Mouse (Mus musculus) layer of hippocampus, adult 9-10 months (tissue): ENCODE measurements around the gene Immp2l.
"Not testable (repeated sequence)": the region's sequence is repeated elsewhere in the genome, so short reads cannot be mapped to it uniquely, and the experiment has no call there.

ENCODE experiments used
- DNase-seq: peaks from one replicate; pipeline ENCODE4 v3.0.0; 2022; ENCODE audit warnings: low spot score

Gene Immp2l

DNA sequence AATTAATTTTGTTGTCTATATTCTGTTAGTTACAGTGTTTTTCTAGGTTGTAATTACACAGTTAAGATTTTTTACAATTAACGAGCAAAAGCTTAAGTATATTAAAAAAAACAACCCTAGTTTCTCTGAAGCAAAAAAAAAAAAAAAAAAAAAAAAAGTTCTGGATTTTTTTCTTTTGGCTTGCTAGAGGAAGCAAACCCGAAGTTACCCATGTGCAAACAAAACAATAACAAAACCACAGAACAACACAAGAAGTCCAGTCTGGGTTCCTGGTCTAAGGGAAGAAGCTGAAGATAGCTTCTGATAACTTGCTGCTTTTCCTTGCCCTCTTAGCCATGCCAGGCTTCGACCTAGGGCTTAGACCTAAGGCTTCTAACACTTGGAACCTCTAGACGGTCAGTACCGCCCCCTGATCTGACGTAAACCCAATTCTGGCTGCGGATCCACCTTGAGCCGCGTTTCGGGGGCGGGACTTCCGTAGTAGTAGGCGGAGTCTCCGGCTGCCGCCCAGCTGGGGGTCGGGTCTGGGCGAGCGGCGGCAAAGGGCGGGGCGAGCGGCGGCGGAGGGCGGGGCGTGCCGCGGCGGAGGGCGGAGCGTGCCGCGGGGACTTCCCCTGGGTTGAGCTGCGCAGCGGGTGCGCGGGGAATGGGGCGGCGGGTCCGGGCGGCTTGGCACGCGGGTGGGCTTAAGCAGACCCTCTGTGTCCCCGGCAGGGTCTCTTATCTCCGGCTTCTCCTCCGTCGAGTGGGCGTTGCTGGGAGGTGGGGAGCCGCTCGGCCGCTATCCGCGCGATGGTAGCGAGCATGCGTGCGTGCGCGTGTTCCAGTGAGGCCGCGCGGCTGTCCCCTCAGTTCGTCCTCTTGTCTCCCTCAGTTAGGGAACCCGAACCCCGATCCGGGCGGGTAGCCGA is at the start of gene Immp2l:
Gene Immp2l (plus strand): TSS at position 580 of the 911 bp plus-strand sequence.
- peak; percentile 79 for DNase-seq

DNA sequence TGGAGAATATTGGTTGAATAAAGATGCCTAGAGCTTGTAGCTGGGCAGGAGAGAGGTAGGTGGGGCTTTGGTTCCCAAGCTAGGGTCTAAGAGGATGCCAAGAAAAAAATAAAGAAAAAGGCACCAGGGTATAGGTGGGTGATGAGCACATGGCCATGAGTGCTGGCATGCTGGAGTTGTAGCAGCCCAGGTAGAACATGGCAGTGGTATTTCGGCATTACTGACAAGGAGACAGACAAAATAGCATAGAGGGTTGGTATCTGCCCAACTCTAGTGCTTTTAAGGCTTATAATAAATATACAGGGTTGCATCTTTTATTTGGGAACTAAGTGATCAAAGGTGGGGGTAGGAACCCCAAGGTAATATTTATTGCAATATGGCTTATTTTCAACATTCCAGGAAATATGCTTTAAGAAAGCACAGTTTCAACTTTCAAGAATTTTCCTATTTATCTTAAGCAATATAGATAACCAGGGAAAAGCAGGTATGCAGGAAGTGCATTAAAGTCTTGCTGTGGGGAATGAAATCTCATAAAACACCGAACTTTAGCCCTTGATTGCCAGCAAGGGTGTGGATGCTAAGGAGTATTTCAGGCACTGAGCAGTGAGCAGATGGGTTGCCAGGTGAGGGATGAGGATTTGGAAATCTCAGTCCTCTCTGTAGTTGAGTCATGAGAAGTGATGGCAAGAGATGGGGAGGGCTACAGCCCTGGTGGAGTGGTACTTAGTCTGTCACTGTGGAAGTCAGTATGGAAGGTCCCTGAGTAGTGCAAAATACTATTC is 45.0 kb upstream of the Immp2l start:
- DNase-seq = no peak

GRCm38 (mm10) chr12:40979716-40980115 is 44.2 kb upstream of the Immp2l start:
- no peak for DNase-seq

DNA sequence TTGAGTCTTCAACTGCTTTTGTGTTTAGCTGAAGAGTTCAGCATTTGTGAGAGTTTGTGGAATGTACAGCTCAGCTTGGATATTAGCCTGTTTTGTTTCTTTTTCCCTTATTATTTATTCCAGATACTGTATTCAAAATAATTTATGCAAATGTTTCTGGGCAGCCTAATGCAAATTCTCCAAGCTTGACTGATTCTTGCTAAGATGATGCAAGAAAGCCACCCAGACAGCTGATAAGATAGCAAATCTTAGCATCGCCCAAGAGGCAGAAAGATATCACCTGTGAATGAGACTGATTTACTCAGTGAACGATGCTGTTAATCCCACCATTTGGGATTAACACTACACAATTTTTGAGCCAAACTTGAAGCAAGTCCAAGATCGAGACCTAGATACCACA is 43.7 kb upstream of the Immp2l start:
- DNase-seq = no peak

DNA sequence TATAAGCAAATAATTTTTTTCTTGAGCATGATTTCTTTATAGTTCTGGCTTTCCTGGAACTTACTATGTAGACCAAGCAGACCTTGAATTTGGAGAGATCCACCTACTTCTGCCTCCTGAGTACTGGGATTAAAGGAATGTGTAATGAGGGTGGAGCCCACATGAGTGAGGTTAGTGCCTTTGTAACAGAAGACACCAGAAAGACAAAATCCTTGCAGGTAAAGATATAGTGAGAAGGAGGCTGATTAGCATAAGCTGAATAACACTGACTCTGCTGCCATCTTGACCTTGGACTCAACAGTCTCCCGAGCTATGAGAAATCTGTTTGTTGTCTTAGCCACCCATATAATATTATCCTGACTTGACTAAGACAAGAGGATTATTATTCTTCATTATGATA is 40.9 kb upstream of the Immp2l start:
- DNase-seq = no peak

DNA sequence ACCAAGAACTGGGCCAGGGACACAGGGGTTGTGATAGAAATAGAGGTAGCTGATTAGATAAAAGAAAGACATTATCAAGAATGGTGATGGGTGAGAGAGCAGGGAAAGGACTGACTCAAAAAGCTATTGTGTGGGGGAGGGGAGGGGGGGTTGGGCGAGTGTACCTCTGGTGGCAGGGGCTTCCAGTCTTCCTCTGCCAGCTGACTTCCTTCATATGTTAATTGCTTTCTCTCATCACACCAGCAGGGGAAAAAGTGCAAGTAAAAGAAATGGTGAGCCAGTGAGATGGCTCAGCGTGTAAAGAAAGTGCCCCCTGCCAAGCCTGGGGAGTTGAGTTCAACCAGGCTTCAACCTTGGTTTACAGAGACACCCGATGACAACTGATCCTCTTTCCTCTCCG is 39.2 kb upstream of the Immp2l start:
- DNase-seq = no peak

DNA sequence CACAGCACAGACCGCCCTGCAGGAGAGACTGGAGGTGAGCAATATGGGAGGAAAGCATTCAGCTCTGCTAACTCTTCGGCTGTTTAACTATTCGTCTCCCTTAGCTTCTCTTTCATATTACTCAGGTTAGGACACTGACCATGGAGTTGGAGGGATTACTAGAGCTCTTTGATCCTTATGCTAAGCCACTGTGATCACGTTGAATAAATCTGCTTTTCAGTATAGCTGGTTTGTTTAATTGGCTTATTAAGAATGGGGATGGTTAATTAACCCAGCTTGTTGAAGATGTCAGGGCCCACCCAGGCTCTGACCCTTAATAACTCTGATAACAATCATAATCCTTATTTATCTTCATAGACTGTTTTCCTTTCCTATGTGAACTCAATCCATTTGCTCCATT is 38.1 kb upstream of the Immp2l start:
- DNase-seq = no peak

DNA sequence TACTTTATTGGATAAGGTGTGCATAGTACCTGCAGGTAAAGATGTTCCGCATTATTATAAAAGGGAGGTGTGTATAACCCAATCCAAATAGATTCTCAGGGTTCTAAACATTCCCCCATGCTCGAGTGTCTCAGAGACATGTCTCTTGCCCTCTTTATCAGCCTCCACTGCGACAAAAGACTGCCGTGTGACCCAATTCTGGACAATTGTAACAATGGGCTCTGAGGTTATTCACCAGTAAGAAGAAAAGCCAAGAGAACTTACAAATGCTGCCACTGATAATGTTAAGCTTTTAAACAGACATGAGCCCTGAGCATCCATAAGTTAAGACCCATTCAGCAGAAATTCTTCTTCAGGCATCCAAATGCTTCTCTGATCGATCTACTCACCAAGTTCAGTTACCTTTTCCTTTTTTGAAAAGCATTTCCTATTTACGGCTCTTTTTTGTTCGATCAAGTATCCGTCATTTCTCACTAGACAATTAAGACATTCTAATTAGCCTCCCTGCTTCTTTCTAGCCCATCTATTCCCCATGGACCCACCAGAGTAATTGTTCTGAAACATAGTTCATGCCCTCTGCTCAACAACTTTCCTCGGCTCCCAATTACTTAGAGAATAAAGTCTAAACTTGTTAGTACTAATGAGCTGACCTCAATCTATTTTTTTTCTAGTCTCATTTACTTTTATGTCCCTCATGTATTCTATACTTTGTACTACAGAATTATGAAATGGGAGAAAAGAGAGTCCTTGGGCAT is 35.4 kb upstream of the Immp2l start:
- no peak for DNase-seq

GRCm38 (mm10) chr12:40991647-40992046 is 32.2 kb upstream of the Immp2l start:
- DNase-seq = no peak

- DNase-seq = not testable (repeated sequence)
These were observed 31.7 kb upstream of the Immp2l start for GRCm38 (mm10) chr12:40992237-40992636.

DNA sequence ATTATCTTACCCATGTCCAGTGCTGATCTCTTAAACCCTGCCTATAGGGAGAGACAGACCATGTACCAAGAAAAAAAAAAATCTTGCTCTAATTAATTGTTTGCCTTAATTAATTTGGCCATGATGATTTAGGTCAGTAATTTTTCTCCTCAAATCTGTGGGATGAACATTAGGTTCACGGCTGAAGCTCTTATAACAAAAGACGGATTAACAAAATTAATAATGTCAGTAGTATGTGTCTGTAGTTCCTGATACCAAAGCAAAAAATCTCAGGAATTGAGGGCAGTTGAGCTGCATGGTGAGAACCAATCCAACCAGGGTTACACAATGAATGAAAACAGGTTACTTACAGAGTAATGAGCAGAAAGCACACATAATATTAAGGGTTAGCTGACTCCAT is 29.0 kb upstream of the Immp2l start:
- DNase-seq = no peak

GRCm38 (mm10) chr12:40995618-40996370 is 28.1 kb upstream of the Immp2l start:
- no peak for DNase-seq

DNA sequence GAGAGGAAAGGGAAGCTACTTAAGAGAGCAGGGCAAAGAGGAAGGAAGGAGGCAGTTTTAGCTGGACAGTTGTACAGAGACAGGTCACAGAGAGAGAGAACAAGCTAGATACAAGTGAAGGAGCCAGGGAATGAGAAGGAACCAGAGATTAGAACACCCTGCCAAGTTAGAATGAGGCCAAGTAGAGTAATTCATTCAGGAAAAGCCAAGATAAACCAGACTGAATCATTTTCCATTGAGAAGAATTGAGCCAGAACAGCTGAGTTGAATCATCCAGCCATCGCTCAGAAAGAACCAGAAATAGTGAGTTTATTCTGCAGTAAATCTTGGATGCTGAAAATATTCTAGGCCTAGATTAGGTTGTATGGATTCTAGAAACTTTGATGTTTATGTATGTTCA is 1.4 kb upstream of the Immp2l start:
- no peak for DNase-seq

- DNase-seq = no peak
These were observed 622 bp downstream of the Immp2l start for GRCm38 (mm10) chr12:41024512-41024911.

DNA sequence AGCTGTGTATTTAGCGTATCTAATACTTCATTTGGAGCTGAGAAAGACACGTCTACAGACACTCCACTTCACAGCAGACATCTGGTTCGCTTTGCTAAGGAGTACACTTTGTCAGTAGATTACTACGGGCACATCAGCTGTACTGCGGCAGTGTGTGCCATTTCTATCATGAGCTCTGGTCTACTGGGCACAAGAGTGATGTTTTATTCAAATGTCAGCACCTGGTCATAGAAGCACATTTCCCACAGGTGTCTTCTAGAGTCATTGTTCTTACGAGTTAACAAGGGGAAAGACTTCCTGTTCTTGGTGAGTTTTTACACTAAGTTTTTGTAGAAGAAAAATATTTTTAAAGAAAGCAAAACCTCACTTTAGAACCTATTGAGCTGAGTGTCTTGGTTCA is 3.6 kb downstream of the Immp2l start:
- DNase-seq = no peak

GRCm38 (mm10) chr12:41031119-41031518 is 7.2 kb downstream of the Immp2l start:
- no peak for DNase-seq

- DNase-seq = no peak
These were observed 9.3 kb downstream of the Immp2l start for GRCm38 (mm10) chr12:41033196-41033595.

DNA sequence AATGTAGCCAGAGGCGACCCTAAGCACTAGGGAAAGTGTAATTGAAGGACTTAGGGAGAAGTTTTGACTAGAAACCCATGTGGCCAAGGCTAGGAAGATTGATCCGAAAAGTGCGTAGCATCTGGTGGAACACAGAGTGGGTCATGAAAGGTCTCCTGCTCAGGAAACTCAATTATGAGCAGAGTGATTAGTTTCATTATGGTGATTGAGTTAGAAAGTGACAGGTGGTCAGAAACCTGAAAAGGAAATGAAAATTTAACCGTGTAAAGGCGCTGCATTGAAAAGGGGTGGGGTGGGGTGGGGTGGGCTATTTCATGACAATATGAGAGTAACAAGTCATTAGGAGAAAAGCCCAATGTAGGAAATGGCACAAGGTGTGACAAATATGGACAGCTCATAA is 15.9 kb downstream of the Immp2l start:
- no peak for DNase-seq

GRCm38 (mm10) chr12:41041737-41042136 is 17.8 kb downstream of the Immp2l start:
- no peak for DNase-seq

DNA sequence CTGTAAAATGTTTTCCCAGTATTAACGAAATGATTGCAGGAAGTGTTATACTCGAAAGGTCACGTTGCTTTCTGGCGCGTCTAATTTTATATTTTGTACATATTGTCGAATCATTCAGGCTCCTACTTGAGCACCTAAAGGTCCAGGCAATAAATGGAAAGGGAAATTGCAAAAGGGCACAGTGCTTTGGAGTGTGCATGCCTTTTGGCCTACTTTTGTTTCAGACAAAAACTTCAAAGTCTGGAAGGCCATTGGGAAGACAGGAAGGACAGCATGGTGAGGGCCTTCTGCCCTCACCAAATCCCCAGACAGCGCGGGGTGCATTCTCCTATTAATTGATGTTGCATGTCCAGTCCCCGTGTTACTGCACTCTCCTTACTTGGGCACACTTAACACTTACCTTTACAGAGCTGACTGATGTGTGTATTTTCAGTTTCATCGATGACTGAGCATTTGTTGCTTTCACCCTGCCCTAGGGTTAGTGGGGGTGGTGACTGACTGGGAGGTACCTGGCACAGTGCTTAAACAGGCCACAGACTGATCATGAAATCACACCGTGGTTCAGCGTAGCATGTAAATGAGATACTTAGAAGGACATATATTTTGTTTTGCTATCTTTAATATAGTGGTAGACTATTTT is 20.7 kb downstream of the Immp2l start:
- no peak for DNase-seq

- DNase-seq = no peak
These were observed 23.3 kb downstream of the Immp2l start for GRCm38 (mm10) chr12:41047085-41047766.
